Mouse (Mus musculus) heart, embryonic 15.5 days (tissue): ENCODE measurements around the gene Plk5. TPM values are rescaled to one million over a fixed set of nuclear protein-coding genes. Genes with fewer than 3 reads are reported as not detected.
A peak's percentile ranks its signal among the peaks of the same experiment; 100 is the strongest.

ENCODE experiments used
- ATAC-seq: fragments of 200-750 bp; cut with Nextera tagmentation; replicated peaks from 2 replicates; pipeline ENCODE4 v1.8.0; 2017; ENCODE audit warnings: low read depth, moderate TSS enrichment; ENCODE audit not compliant: insufficient number of reproducible peaks, insufficient read depth, low FRiP score
- H3K27ac ChIP-seq: fragments of 300-500 bp; sonication (generic); 2 replicates; pipeline ENCODE4 v1.5.1; 2015; ENCODE audit warnings: mild to moderate bottlenecking, inconsistent platforms
- H3K27me3 ChIP-seq: fragments of 300-500 bp; sonication (generic); 2 replicates; pipeline ENCODE4 v1.6.1; 2015; ENCODE audit warnings: inconsistent platforms
- H3K36me3 ChIP-seq: fragments of 300-500 bp; sonication (generic); 2 replicates; pipeline ENCODE4 v1.6.1; 2015; ENCODE audit warnings: mild to moderate bottlenecking, inconsistent platforms
- H3K4me1 ChIP-seq: fragments of 300-500 bp; sonication (generic); replicated peaks from 2 replicates; pipeline ENCODE4 v1.6.1; 2015; ENCODE audit warnings: inconsistent platforms
- H3K4me2 ChIP-seq: fragments of 300-500 bp; sonication (generic); 2 replicates; pipeline ENCODE4 v1.6.1; 2015; ENCODE audit warnings: inconsistent platforms, mild to moderate bottlenecking, moderate library complexity
- H3K4me3 ChIP-seq: fragments of 300-500 bp; sonication (generic); 2 replicates; pipeline ENCODE4 v1.5.1; 2015; ENCODE audit warnings: mild to moderate bottlenecking, inconsistent platforms
- H3K9ac ChIP-seq: fragments of 300-500 bp; sonication (generic); 2 replicates; pipeline ENCODE4 v1.6.1; 2015; ENCODE audit warnings: mild to moderate bottlenecking, inconsistent platforms
- H3K9me3 ChIP-seq: fragments of 300-500 bp; sonication (generic); replicated peaks from 2 replicates; pipeline ENCODE4 v1.6.1; 2016; ENCODE audit warnings: inconsistent platforms
- WGBS: fragments of 180-500 bp; shearing (Covaris S2); methylation state at CpG from one replicate; pipeline ENCODE4 v1.1.7; 2015; ENCODE audit warnings: mixed read lengths; 5-methylcytosine and 5-hydroxymethylcytosine counted together
- polyA plus RNA-seq: library from polyadenylated mRNA; unstranded; fragments of >200 nt; fragmentation: Nextera tagmentation; extraction: Ambion mirVana; gene quantifications from 2 replicates; pipeline ENCODE4 v1.2.1, GENCODE M21; 2015

The Plk5 gene
- polyA plus RNA-seq, 1 experiment from 2014 or later, result 0.06 TPM

GRCm38 (mm10) chr10:80382641-80383365 lies 26.5 kb downstream of the Plk5 start:
- Histone ChIP-seq H3K4me3 (no peak overlapping the region), H3K9me3 (no peaks in the 10 kb centered on the region), H3K27ac (no peak overlapping the region), H3K4me2 (no peak overlapping the region), H3K4me1 (peaks cover 37% of the 10 kb centered on the region), H3K27me3 (no peaks in the 10 kb centered on the region), H3K9ac (no peak overlapping the region), H3K36me3 (peaks cover 29% of the 10 kb centered on the region)
- no peak for ATAC-seq
- 88% methylated on average over 7 of the region's 7 CpGs for WGBS

- peaks cover 29% of the 10 kb centered on the region for H3K36me3 ChIP-seq
- H3K27me3 ChIP-seq, result no peaks in the 10 kb centered on the region
- no peak overlapping the region for H3K4me2 ChIP-seq
- H3K9ac ChIP-seq, result no peak overlapping the region
- WGBS, result 61% methylated on average over 4 of the region's 4 CpGs
- H3K4me3 ChIP-seq, result no peak overlapping the region
- ATAC-seq, result no peak
- peaks cover 43% of the 10 kb centered on the region for H3K4me1 ChIP-seq
- H3K9me3 ChIP-seq, result no peaks in the 10 kb centered on the region
- H3K27ac ChIP-seq, result no peak overlapping the region
These were observed 27.2 kb downstream of the Plk5 start for GRCm38 (mm10) chr10:80383431-80383830.

GRCm38 (mm10) chr10:80384115-80384639 lies 27.9 kb downstream of the Plk5 start:
- Histone ChIP-seq H3K27ac (no peak overlapping the region), H3K4me2 (peak overlapping the region; percentile 93; the same call in 1 of the 2 replicates), H3K36me3 (peaks cover 29% of the 10 kb centered on the region), H3K27me3 (no peaks in the 10 kb centered on the region), H3K4me3 (0 out of 2 replicates have a peak overlapping the region, but pooled peaks have one; percentile 91), H3K9ac (no peak overlapping the region), H3K9me3 (no peaks in the 10 kb centered on the region), H3K4me1 (peaks cover 46% of the 10 kb centered on the region)
- ATAC-seq, result no peak
- 88% methylated on average over 4 of the region's 4 CpGs for WGBS

- 66% methylated on average over 7 of the region's 7 CpGs for WGBS
- peak overlapping the region; percentile 97 for H3K9ac ChIP-seq
- H3K4me2 ChIP-seq, result peak overlapping the region; percentile 93
- H3K36me3 ChIP-seq, result peaks cover 29% of the 10 kb centered on the region
- H3K27me3 ChIP-seq, result no peaks in the 10 kb centered on the region
- H3K4me1 ChIP-seq, result peaks cover 46% of the 10 kb centered on the region
- no peak overlapping the region for H3K27ac ChIP-seq
- no peaks in the 10 kb centered on the region for H3K9me3 ChIP-seq
- no peak for ATAC-seq
- H3K4me3 ChIP-seq, result peak overlapping the region; percentile 91
These were observed 28.4 kb downstream of the Plk5 start for GRCm38 (mm10) chr10:80384709-80385108.

- Histone ChIP-seq H3K27ac (peak overlapping the region; percentile 82), H3K4me3 (peak overlapping the region; percentile 91), H3K9ac (peak overlapping the region; percentile 97), H3K4me2 (peak overlapping the region; percentile 93), H3K4me1 (peaks cover 46% of the 10 kb centered on the region), H3K9me3 (no peaks in the 10 kb centered on the region), H3K27me3 (no peaks in the 10 kb centered on the region), H3K36me3 (peaks cover 25% of the 10 kb centered on the region)
- ATAC-seq, result no peak
- WGBS, result 17% methylated on average over 7 of the region's 7 CpGs
These were observed 29.1 kb downstream of the Plk5 start for GRCm38 (mm10) chr10:80385310-80385709.

GRCm38 (mm10) chr10:80385811-80386734 lies 29.8 kb downstream of the Plk5 start:
- ATAC-seq, result peak; percentile 45; the same call in 1 of the 2 replicates
- H3K4me3 ChIP-seq, result peak overlapping the region; percentile 91
- H3K4me2 ChIP-seq, result peak overlapping the region; percentile 93
- peaks cover 27% of the 10 kb centered on the region for H3K36me3 ChIP-seq
- no peaks in the 10 kb centered on the region for H3K9me3 ChIP-seq
- H3K4me1 ChIP-seq, result peaks cover 46% of the 10 kb centered on the region
- no peaks in the 10 kb centered on the region for H3K27me3 ChIP-seq
- peak overlapping the region; percentile 97 for H3K9ac ChIP-seq
- 2% methylated on average over 34 of the region's 34 CpGs for WGBS
- peak overlapping the region; percentile 82 for H3K27ac ChIP-seq

GRCm38 (mm10) chr10:80386735-80387471 lies 30.6 kb downstream of the Plk5 start:
- H3K27me3 ChIP-seq, result no peaks in the 10 kb centered on the region
- H3K9ac ChIP-seq, result peak overlapping the region; percentile 97
- H3K4me2 ChIP-seq, result peak overlapping the region; percentile 93
- H3K4me3 ChIP-seq, result peak overlapping the region; percentile 91
- 0 out of 2 replicates have a peak, but pooled peaks have one; percentile 9 for ATAC-seq
- H3K4me1 ChIP-seq, result peaks cover 46% of the 10 kb centered on the region
- peaks cover 27% of the 10 kb centered on the region for H3K36me3 ChIP-seq
- under 1% methylated on average over 75 of the region's 94 CpGs for WGBS
- H3K9me3 ChIP-seq, result no peaks in the 10 kb centered on the region
- peak overlapping the region; percentile 82 for H3K27ac ChIP-seq

GRCm38 (mm10) chr10:80387522-80387959 lies 31.3 kb downstream of the Plk5 start, which contains the start of gene Mex3d:
Gene Mex3d, minus strand, starts transcription at chr10:80387659.
- H3K9ac ChIP-seq, result peak within 1 kb of the TSS; percentile 97
- H3K4me2 ChIP-seq, result peak within 1 kb of the TSS; percentile 93
- H3K9me3 ChIP-seq, result no peaks in the 10 kb centered on the region
- peak within 1 kb of the TSS; percentile 91 for H3K4me3 ChIP-seq
- H3K27ac ChIP-seq, result peak within 1 kb of the TSS; percentile 82
- 0% methylated on average over 4 of the region's 61 CpGs for WGBS
- no peaks in the 10 kb centered on the region for H3K27me3 ChIP-seq
- ATAC-seq, result peak; percentile 78
- peaks cover 27% of the 10 kb centered on the region for H3K36me3 ChIP-seq
- H3K4me1 ChIP-seq, result peaks cover 46% of the 10 kb centered on the region

- 38% methylated on average over 2 of the region's 2 CpGs for WGBS
- H3K9me3 ChIP-seq, result no peaks in the 10 kb centered on the region
- peaks cover 38% of the 10 kb centered on the region for H3K36me3 ChIP-seq
- no peak overlapping the region for H3K27ac ChIP-seq
- H3K27me3 ChIP-seq, result no peaks in the 10 kb centered on the region
- peaks cover 39% of the 10 kb centered on the region for H3K4me1 ChIP-seq
- 0 out of 2 replicates have a peak overlapping the region, but pooled peaks have one; percentile 91 for H3K4me3 ChIP-seq
- no peak overlapping the region for H3K9ac ChIP-seq
- no peak overlapping the region for H3K4me2 ChIP-seq
- ATAC-seq, result no peak
These were observed 32.5 kb downstream of the Plk5 start for GRCm38 (mm10) chr10:80388731-80389130.

GRCm38 (mm10) chr10:80389185-80389708 lies 33.0 kb downstream of the Plk5 start:
- no peak for ATAC-seq
- 65% methylated on average over 4 of the region's 4 CpGs for WGBS
- no peak overlapping the region for H3K4me3 ChIP-seq
- no peak overlapping the region for H3K4me2 ChIP-seq
- no peak overlapping the region for H3K27ac ChIP-seq
- no peaks in the 10 kb centered on the region for H3K27me3 ChIP-seq
- H3K36me3 ChIP-seq, result peaks cover 40% of the 10 kb centered on the region
- H3K9me3 ChIP-seq, result no peaks in the 10 kb centered on the region
- peaks cover 34% of the 10 kb centered on the region for H3K4me1 ChIP-seq
- H3K9ac ChIP-seq, result no peak overlapping the region
